Mouse (Mus musculus) T-helper 2 cell (primary cell): ENCODE measurements at regions not wholly inside any gene's neighbourhood (a gene's known extent, or its start where the extent isn't known, plus 50 kb on each side); places are given as distances from the start of the nearest gene placed in this dataset.

Source experiments
- in situ Hi-C: fragments of 300-600 bp; cut with MboI, MseI; formaldehyde crosslinking; loops from one replicate; pipeline ENCODE4 v1.15.1; 2025; ENCODE audit warnings: high pct_unique_total_duplicates

- in situ Hi-C loops: no loop called here
These were observed 162.6 kb upstream of the Gm5148 start for GRCm38 (mm10) chr3:37886705-37887454.

GRCm38 (mm10) chr3:37885776-37886175 is 161.5 kb upstream of the Gm5148 start:
- in situ Hi-C loops: no loop called here

- in situ Hi-C loops: no loop called here
These were observed 158.1 kb upstream of the Gm5148 start for GRCm38 (mm10) chr3:37882417-37882816.

GRCm38 (mm10) chr3:37881016-37881415 is 156.7 kb upstream of the Gm5148 start:
- in situ Hi-C loops: no loop called here

- in situ Hi-C loops: no loop called here
These were observed 154.8 kb upstream of the Gm5148 start for GRCm38 (mm10) chr3:37879056-37879455.

- in situ Hi-C loops: no loop called here
These were observed 151.9 kb upstream of the Gm5148 start for GRCm38 (mm10) chr3:37876016-37876765.

- in situ Hi-C loops: no loop called here
These were observed 151.2 kb upstream of the Gm5148 start for GRCm38 (mm10) chr3:37875331-37876015.

- in situ Hi-C loops: no loop called here
These were observed 150.6 kb upstream of the Gm5148 start for GRCm38 (mm10) chr3:37874864-37875263.

GRCm38 (mm10) chr3:37874346-37874745 is 150.1 kb upstream of the Gm5148 start:
- in situ Hi-C loops: no loop called here

- in situ Hi-C loops: no loop called here
These were observed 148.0 kb upstream of the Gm5148 start for GRCm38 (mm10) chr3:37872329-37872728.

- in situ Hi-C loops: no loop called here
These were observed 146.8 kb upstream of the Gm5148 start for GRCm38 (mm10) chr3:37871076-37871475.

- in situ Hi-C loops: no loop called here
These were observed 144.2 kb upstream of the Gm5148 start for GRCm38 (mm10) chr3:37868454-37868853.

GRCm38 (mm10) chr3:37862756-37863155 is 138.5 kb upstream of the Gm5148 start:
- in situ Hi-C loops: no loop called here

- in situ Hi-C loops: no loop called here
These were observed 136.6 kb upstream of the Gm5148 start for GRCm38 (mm10) chr3:37860715-37861461.

- in situ Hi-C loops: no loop called here
These were observed 135.9 kb upstream of the Gm5148 start for GRCm38 (mm10) chr3:37860034-37860714.

- in situ Hi-C loops: no loop called here
These were observed 134.5 kb upstream of the Gm5148 start for GRCm38 (mm10) chr3:37858624-37859302.

GRCm38 (mm10) chr3:37846191-37847003 is 122.1 kb upstream of the Gm5148 start:
- in situ Hi-C loops: no loop called here

GRCm38 (mm10) chr3:37845313-37846023 is 121.2 kb upstream of the Gm5148 start:
- in situ Hi-C loops: no loop called here

GRCm38 (mm10) chr3:37844731-37845312 is 120.5 kb upstream of the Gm5148 start:
- in situ Hi-C loops: no loop called here
